Mouse (Mus musculus) ES-E14 (cell line): ENCODE data around the gene Zrsr2.

Experiments used
- CHD2 ChIP-seq: IDR thresholded peaks from 2 replicates; pipeline ENCODE4 v1.6.1; 2014; ENCODE audit warnings: mild to moderate bottlenecking, low read depth, low read length, inconsistent platforms
- MAFK ChIP-seq: IDR thresholded peaks from 2 replicates; pipeline ENCODE4 v1.6.1; 2014; ENCODE audit warnings: mild to moderate bottlenecking, low read depth, low read length, inconsistent platforms; ENCODE audit not compliant: insufficient read depth

- no peak for TF ChIP-seq MAFK
- no peak for TF ChIP-seq CHD2
These were observed 23.7 kb downstream of the Zrsr2 start for GRCm38 (mm10) chrX:163934731-163935130.
